Mouse (Mus musculus) heart, adult 2 months (tissue): Measurements from ENCODE around the gene Samd15. TPM values are rescaled to one million over a fixed set of nuclear protein-coding genes. Genes with fewer than 3 reads are reported as not detected.

Source experiments
- DNase-seq, 2 experiments: peaks; one replicate each; pipeline ENCODE4 v3.0.0; 2021
- H3K27ac ChIP-seq: fragments of 200-600 bp; 2 replicates; pipeline ENCODE4 v1.8.1; 2022
- H3K27me3 ChIP-seq: fragments of 200-500 bp; 2 replicates; pipeline ENCODE4 v1.6.1; 2012; ENCODE audit warnings: mild to moderate bottlenecking, low read length, inconsistent platforms, mixed read lengths; ENCODE audit not compliant: control insufficient read depth, insufficient read depth
- H3K36me3 ChIP-seq: fragments of 200-500 bp; 2 replicates; pipeline ENCODE4 v1.6.1; 2012; ENCODE audit warnings: low read length, inconsistent platforms; ENCODE audit not compliant: control insufficient read depth, insufficient read depth
- H3K4me1 ChIP-seq: fragments of 200-500 bp; 2 replicates; pipeline ENCODE4 v1.6.1; 2011; ENCODE audit warnings: low read length; ENCODE audit not compliant: control insufficient read depth, insufficient read depth
- H3K4me3 ChIP-seq: fragments of 200-600 bp; 2 replicates; pipeline ENCODE4 v1.8.1; 2022
- H3K79me2 ChIP-seq: fragments of 200-500 bp; replicated peaks from 2 replicates; pipeline ENCODE4 v1.6.1; 2012; ENCODE audit warnings: mild to moderate bottlenecking, inconsistent platforms, low read length, moderate library complexity, mixed read lengths; ENCODE audit not compliant: control insufficient read depth, insufficient read depth
- H3K9ac ChIP-seq: fragments of 200-500 bp; 2 replicates; pipeline ENCODE4 v1.6.1; 2012; ENCODE audit warnings: low read depth, mild to moderate bottlenecking, control low read depth, inconsistent platforms, low read length, mixed read lengths
- CTCF ChIP-seq: fragments of 200-600 bp; IDR thresholded peaks from 2 replicates; pipeline ENCODE4 v1.8.1; 2022; ENCODE audit warnings: antibody characterized with exemption, mild to moderate bottlenecking, moderate library complexity
- EP300 ChIP-seq: fragments of 200-500 bp; IDR thresholded peaks from 2 replicates; pipeline ENCODE4 v1.6.1; 2011; ENCODE audit warnings: low read depth, low read length, control low read depth; ENCODE audit not compliant: insufficient read depth
- POLR2A ChIP-seq: fragments of 200-500 bp; IDR thresholded peaks from 2 replicates; pipeline ENCODE4 v1.6.1; 2011; ENCODE audit warnings: mild to moderate bottlenecking, low read depth, low read length, control low read depth; ENCODE audit not compliant: insufficient read depth
- WGBS: fragments of 180-500 bp; shearing (Covaris S2); methylation state at CpG from one replicate; pipeline ENCODE4 v1.1.7; 2018; 5-methylcytosine and 5-hydroxymethylcytosine counted together
- intact Hi-C: fragments of 180-260 bp; cut with DNase I; formaldehyde crosslinking; loops from one replicate; pipeline ENCODE4 v1.15.1; 2025
- polyA plus RNA-seq: library from polyadenylated mRNA; depleted of rRNA; stranded (reverse); fragments of >200 nt; gene quantifications from 2 replicates; pipeline ENCODE4 v1.2.3, GENCODE M21; 2012
- total RNA-seq, 2 experiments: library from RNA; stranded (reverse); gene quantifications; 2 replicates each; pipeline ENCODE4 v1.2.3; 2021

Gene Samd15
- total and polyA plus RNA-seq, 3 experiments = 0.39 TPM; not detected in 2

DNA sequence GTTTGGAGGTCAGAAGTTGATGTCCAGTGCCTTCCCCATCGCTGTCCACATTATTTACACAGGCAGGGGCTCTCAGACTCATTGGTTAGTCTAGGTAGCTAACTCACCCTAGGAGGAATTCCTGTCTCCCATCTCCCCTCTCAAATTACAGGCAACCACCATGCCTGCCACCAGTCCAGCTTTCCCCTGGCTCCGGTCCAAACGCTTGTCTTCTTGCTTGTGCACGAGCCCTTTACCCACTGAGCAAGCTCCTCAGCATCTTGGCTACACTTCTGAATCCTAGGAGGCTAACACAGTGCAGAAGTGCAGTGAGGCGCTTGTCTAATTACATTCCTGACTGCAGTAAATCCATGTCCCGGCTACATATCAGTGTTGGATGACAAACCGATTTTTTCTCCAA, 19.8 kb downstream of the Samd15 start:
- DNase-seq = no peak
- Histone ChIP-seq H3K27me3 (no peaks in the 10 kb centered on the region), H3K4me1 (no peaks in the 10 kb centered on the region), H3K27ac (no peak overlapping the region), H3K79me2 (no peaks in the 10 kb centered on the region), H3K9ac (no peak overlapping the region), H3K36me3 (no peaks in the 10 kb centered on the region), H3K4me3 (no peak overlapping the region)
- no peak for TF ChIP-seq POLR2A
- no peak for TF ChIP-seq EP300
- TF ChIP-seq CTCF = no peak
- WGBS = 70% methylated on average over 7 of the region's 7 CpGs
- intact Hi-C loops = no loop called here

DNA sequence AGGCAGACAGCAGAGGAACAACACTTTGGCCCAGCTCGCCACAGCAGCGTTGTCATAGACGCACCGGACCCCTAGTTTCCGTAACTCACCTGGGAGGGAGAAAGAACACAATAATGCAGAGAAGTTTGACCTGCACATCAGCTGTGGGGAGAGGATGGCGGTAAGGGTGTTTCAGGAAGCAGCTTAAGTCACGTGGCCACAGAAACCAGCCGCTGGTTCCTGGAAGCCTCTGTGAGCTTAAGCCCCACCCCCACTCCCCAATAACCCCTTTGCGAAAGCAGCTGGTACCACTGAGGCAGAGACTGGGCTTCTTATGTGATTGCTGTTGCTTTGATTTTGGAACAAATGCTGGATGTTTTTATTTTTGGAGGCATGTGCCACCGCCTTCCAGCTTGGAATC, 25.4 kb downstream of the Samd15 start:
- intact Hi-C loops = no loop called here
- Histone ChIP-seq H3K36me3 (no peaks in the 10 kb centered on the region), H3K4me1 (no peaks in the 10 kb centered on the region), H3K4me3 (no peak overlapping the region), H3K27ac (no peak overlapping the region), H3K9ac (no peak overlapping the region), H3K79me2 (no peaks in the 10 kb centered on the region), H3K27me3 (no peaks in the 10 kb centered on the region)
- WGBS = 63% methylated on average over 10 of the region's 10 CpGs
- TF ChIP-seq CTCF (no peak), EP300 (no peak), POLR2A (no peak)
- no peak for DNase-seq

GRCm38 (mm10) chr12:87226801-87227200, 27.3 kb downstream of the Samd15 start:
- H3K27ac ChIP-seq = no peak overlapping the region
- TF ChIP-seq POLR2A (no peak), EP300 (no peak), CTCF (no peak)
- no peak overlapping the region for H3K4me3 ChIP-seq
- 74% methylated on average over 7 of the region's 7 CpGs for WGBS
- no peak for DNase-seq
- H3K36me3 ChIP-seq = no peaks in the 10 kb centered on the region
- H3K4me1 ChIP-seq = no peaks in the 10 kb centered on the region
- intact Hi-C loops = no loop called here
- no peaks in the 10 kb centered on the region for H3K27me3 ChIP-seq
- no peaks in the 10 kb centered on the region for H3K79me2 ChIP-seq
- no peak overlapping the region for H3K9ac ChIP-seq

DNA sequence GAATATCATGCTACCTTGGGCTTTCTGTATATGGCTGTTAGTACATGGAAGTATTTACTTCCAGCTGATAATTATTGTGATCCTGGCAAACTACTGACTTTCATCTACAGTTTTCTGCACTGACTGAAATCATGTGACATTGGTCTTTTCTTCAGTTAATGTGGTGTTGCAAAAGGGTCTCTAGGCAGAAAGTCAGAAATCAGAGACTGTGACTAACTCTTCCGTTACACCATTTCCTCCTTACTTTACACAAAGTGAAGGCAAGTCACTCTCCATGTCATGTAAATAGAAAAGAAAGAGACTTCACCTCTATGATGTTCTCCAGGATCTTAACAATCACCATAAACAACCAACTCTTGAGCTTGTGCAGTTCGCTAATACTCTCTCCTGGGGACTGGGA, 30.1 kb downstream of the Samd15 start:
- TF ChIP-seq POLR2A (no peak), EP300 (no peak), CTCF (no peak)
- no peak for DNase-seq
- Histone ChIP-seq H3K79me2 (no peaks in the 10 kb centered on the region), H3K27ac (no peak overlapping the region), H3K4me3 (no peak overlapping the region), H3K27me3 (no peaks in the 10 kb centered on the region), H3K9ac (no peak overlapping the region), H3K4me1 (no peaks in the 10 kb centered on the region), H3K36me3 (no peaks in the 10 kb centered on the region)
- 84% methylated on average over 2 of the region's 2 CpGs for WGBS
- intact Hi-C loops = no loop called here

GRCm38 (mm10) chr12:87230379-87230895, 30.9 kb downstream of the Samd15 start:
- H3K27me3 ChIP-seq = no peaks in the 10 kb centered on the region
- no peaks in the 10 kb centered on the region for H3K4me1 ChIP-seq
- no peaks in the 10 kb centered on the region for H3K79me2 ChIP-seq
- no peak for TF ChIP-seq CTCF
- no peak for TF ChIP-seq EP300
- TF ChIP-seq POLR2A = no peak
- intact Hi-C loops = no loop called here
- no peak for DNase-seq
- H3K36me3 ChIP-seq = no peaks in the 10 kb centered on the region
- H3K9ac ChIP-seq = no peak overlapping the region
- H3K4me3 ChIP-seq = no peak overlapping the region
- no peak overlapping the region for H3K27ac ChIP-seq

DNA sequence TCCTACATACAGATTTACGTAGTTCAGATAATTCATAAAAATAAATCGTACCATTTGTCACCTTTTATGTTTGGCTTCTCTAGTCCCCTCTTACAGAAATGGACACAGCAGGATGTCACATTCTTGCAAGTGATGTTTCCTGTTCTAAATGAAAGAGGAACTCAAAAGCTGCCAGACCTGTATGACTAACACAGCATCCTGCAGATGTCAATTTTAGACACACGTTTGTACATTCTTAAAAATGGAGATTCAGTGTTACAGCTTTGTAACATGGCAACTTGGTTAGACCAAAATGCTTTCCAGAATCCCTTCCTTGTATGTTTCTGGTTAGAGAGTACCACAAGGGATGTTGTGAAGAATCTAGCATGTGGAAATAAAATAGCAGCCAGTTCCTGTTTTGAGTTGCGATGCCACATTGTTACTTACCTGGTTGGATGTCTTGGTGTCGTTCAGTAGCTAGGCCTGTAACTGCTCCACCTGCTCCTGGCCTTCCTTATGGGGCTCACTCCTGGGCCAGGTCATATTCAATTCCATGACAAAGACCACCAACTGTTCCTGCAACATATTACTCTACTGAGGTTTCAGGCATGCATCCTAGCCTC, 37.5 kb downstream of the Samd15 start:
- Histone ChIP-seq H3K27me3 (no peaks in the 10 kb centered on the region), H3K36me3 (no peaks in the 10 kb centered on the region), H3K27ac (no peak overlapping the region), H3K4me1 (no peaks in the 10 kb centered on the region), H3K4me3 (no peak overlapping the region), H3K9ac (no peak overlapping the region), H3K79me2 (no peaks in the 10 kb centered on the region)
- WGBS = 64% methylated on average over 5 of the region's 5 CpGs
- no peak for DNase-seq
- TF ChIP-seq EP300 (no peak), POLR2A (no peak), CTCF (no peak)
- intact Hi-C loops = no loop called here
